Mouse (Mus musculus): ENCODE measurements around the gene Plscr3.
"Not testable (repeated sequence)": the region's sequence is repeated elsewhere in the genome, so short reads cannot be mapped to it uniquely, and the experiment has no call there.

Plscr3 gene

GRCm38 (mm10) chr11:69833554-69833953, 12.6 kb upstream of the Plscr3 start:
- no peak for DNase-seq (ENCODE audit: low read depth)

GRCm38 (mm10) chr11:69834001-69834549, 12.1 kb upstream of the Plscr3 start:
- peak; percentile 71 for DNase-seq (ENCODE audit: low read depth)

- peak; percentile 35 for DNase-seq (ENCODE audit: low read depth)
These were observed 10.7 kb upstream of the Plscr3 start for GRCm38 (mm10) chr11:69835326-69835965.

- DNase-seq (ENCODE audit: low read depth): peak; percentile 40
These were observed 10.2 kb upstream of the Plscr3 start for GRCm38 (mm10) chr11:69835966-69836335.

GRCm38 (mm10) chr11:69836703-69837576, 9.2 kb upstream of the Plscr3 start:
- DNase-seq (ENCODE audit: low read depth): peak; percentile 55

- DNase-seq (ENCODE audit: low read depth): no peak
These were observed 8.6 kb upstream of the Plscr3 start, which contains the start of gene Nlgn2 for GRCm38 (mm10) chr11:69837604-69837951. Gene Nlgn2 (minus strand): TSS chr11:69837784.

GRCm38 (mm10) chr11:69837952-69838713, 8.0 kb upstream of the Plscr3 start, which contains the start of gene Tmem256:
Gene Tmem256 (plus strand): TSS chr11:69838514.
- peak; percentile 98 for DNase-seq (ENCODE audit: low read depth)

GRCm38 (mm10) chr11:69838714-69839104, 7.5 kb upstream of the Plscr3 start:
- DNase-seq (ENCODE audit: low read depth): no peak

GRCm38 (mm10) chr11:69846738-69847688, 837 bp downstream of the Plscr3 start:
- DNase-seq (ENCODE audit: low read depth): peak; percentile 85

GRCm38 (mm10) chr11:69848021-69848420, 1.8 kb downstream of the Plscr3 start:
- no peak for DNase-seq (ENCODE audit: low read depth)

- no peak for DNase-seq (ENCODE audit: low read depth)
These were observed 3.0 kb downstream of the Plscr3 start for GRCm38 (mm10) chr11:69849128-69849527.

- no peak for DNase-seq (ENCODE audit: low read depth)
These were observed 3.7 kb downstream of the Plscr3 start for GRCm38 (mm10) chr11:69849884-69850283.

GRCm38 (mm10) chr11:69850754-69851153, 4.6 kb downstream of the Plscr3 start:
- DNase-seq (ENCODE audit: low read depth): no peak

- peak; percentile 40 for DNase-seq (ENCODE audit: low read depth)
These were observed 7.8 kb downstream of the Plscr3 start for GRCm38 (mm10) chr11:69853994-69854393.

- no peak for DNase-seq (ENCODE audit: low read depth)
These were observed 8.5 kb downstream of the Plscr3 start for GRCm38 (mm10) chr11:69854680-69855079.

GRCm38 (mm10) chr11:69855347-69855746, 9.2 kb downstream of the Plscr3 start:
- peak; percentile 61 for DNase-seq (ENCODE audit: low read depth)

- no peak for DNase-seq (ENCODE audit: low read depth)
These were observed 12.2 kb downstream of the Plscr3 start, which contains the start of gene Tnk1 for GRCm38 (mm10) chr11:69858113-69858998. Gene Tnk1 (minus strand): TSS chr11:69858730.

- DNase-seq (ENCODE audit: low read depth): not testable (repeated sequence)
These were observed 17.6 kb downstream of the Plscr3 start for GRCm38 (mm10) chr11:69863729-69864128.

GRCm38 (mm10) chr11:69864138-69864860, 18.1 kb downstream of the Plscr3 start:
- DNase-seq (ENCODE audit: low read depth): no peak

Measured in induced T-regulatory cell, adult 2 months (primary cell).